Mouse (Mus musculus) gastrocnemius, adult 2 months (tissue): ENCODE data around the gene Apbb1. TPM values are rescaled to one million over a fixed set of nuclear protein-coding genes. Genes with fewer than 3 reads are reported as not detected.

ENCODE experiments used
- DNase-seq: peaks from one replicate; pipeline ENCODE4 v3.0.0; 2022
- H3K27ac ChIP-seq: fragments of 200-600 bp; 2 replicates; pipeline ENCODE4 v1.8.1; 2022; ENCODE audit warnings: mild to moderate bottlenecking
- H3K4me3 ChIP-seq: fragments of 200-600 bp; 2 replicates; pipeline ENCODE4 v1.8.1; 2022; ENCODE audit warnings: mild to moderate bottlenecking, moderate library complexity
- CTCF ChIP-seq: fragments of 200-600 bp; IDR thresholded peaks from 2 replicates; pipeline ENCODE4 v1.8.1; 2022; ENCODE audit warnings: antibody characterized with exemption, mild to moderate bottlenecking, moderate library complexity
- intact Hi-C: fragments of 180-260 bp; cut with DNase I; formaldehyde crosslinking; loops from one replicate; pipeline ENCODE4 v1.15.1; 2025
- total RNA-seq, 2 experiments: library from RNA; stranded (reverse); gene quantifications; 2 replicates each; pipeline ENCODE4 v1.2.3; 2021

The Apbb1 gene
- total RNA-seq, 2 experiments from 2014 or later = 7.1 to 7.2 TPM

- H3K27ac ChIP-seq = peak overlapping the region; percentile 31; the same call in 1 of the 2 replicates
- intact Hi-C loops = loop anchor here (1.0 kb wide), 1 partner anchor 69 kb away; no protein-coding TSS in a partner anchor
- peak; percentile 70 for TF ChIP-seq CTCF
- H3K4me3 ChIP-seq = no peak overlapping the region
- peak; percentile 71 for DNase-seq
Measured at GRCm38 (mm10) chr7:105602860-105603623, 21.6 kb upstream of the Apbb1 start.

DNA sequence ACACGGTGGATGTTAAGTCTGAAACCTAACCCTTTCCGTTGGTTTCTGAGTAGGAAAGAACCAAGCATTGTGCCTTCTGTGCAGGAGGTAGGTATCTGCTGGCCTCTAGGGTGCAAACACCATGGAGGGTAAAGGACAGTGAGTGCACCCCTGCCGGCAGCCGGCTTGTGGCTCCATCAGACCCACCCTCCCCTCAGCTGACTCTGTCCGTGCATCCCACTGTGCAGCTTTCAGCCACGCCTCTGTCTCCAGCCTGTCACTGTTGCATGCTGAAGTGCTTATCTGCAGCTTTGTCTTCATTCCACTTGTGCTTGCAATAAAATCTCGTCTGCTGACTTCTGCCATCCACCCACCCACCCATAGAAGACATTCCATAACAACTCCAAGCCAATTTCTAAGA lies 8.6 kb upstream of the Apbb1 start:
- TF ChIP-seq CTCF = no peak
- Histone ChIP-seq H3K4me3 (no peak overlapping the region), H3K27ac (no peak overlapping the region)
- no peak for DNase-seq
- intact Hi-C loops = no loop called here

GRCm38 (mm10) chr7:105588325-105588912 lies 7.0 kb upstream of the Apbb1 start:
- no peak for TF ChIP-seq CTCF
- intact Hi-C loops = no loop called here
- DNase-seq = no peak

GRCm38 (mm10) chr7:105581959-105582358 lies 506 bp upstream of the Apbb1 start:
- peak overlapping the region; percentile 92; the same call in 1 of the 2 replicates for H3K27ac ChIP-seq
- intact Hi-C loops = loop anchor here (2.0 to 5.0 kb wide), 2 partner anchors 27 to 55 kb away; partner anchors contain the start of gene Smpd1
- TF ChIP-seq CTCF = no peak
- no peak for DNase-seq
- peak overlapping the region; percentile 96 for H3K4me3 ChIP-seq

More at GRCm38 (mm10) chr7:105588325-105588912, 7.0 kb upstream of the Apbb1 start:
- Histone ChIP-seq H3K27ac (no peak overlapping the region), H3K4me3 (no peak overlapping the region)

DNA sequence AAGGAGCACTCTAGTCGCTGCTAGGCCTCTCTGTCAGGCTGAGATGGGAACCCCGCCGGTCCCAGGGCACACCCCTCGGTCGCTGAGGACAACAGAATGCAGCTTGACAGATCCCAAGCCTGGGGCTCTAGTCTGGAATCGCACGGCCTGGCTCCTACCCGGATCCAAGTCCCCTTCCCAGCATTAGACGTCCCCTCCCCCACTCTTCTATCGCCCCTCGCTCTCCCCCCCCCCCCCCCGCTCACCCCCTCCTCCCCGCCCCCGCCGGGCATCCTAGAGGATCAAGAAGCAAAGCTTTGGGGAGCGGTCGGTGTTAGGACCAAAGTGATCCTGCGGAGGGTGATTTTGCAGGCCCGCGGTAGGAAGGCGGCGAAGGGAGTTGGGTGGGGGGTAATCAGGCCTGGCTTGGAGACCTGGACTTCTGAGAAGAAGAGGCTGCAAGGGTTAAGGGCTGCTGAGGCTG lies 795 bp downstream of the Apbb1 start:
- TF ChIP-seq CTCF = no peak
- Histone ChIP-seq H3K27ac (peak overlapping the region; percentile 92), H3K4me3 (peak overlapping the region; percentile 96)
- intact Hi-C loops = loop anchor here (2.0 to 5.0 kb wide), 2 partner anchors 26 to 57 kb away; partner anchors contain the start of gene Smpd1
- peak; percentile 41 for DNase-seq

DNA sequence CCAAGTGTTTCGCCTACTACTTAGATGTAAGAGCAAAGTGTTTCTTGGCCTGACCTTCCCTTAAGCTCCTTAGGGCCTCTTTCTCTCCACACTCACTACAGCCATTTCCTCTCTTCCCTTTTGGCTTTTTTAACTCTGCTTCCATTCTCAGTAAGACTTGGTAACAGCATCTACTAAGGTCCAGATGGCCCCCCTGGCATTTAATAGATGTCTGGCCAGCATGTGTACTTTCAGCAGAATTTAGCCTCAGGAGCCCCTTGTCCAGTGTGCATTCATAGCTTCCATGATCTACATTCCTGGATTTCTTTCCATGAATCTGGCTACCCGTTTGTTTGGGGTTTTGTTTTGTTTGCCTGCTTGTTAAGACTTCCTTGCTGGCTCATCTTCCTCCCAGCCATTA lies 3.0 kb downstream of the Apbb1 start:
- Histone ChIP-seq H3K27ac (no peak overlapping the region), H3K4me3 (no peak overlapping the region)
- TF ChIP-seq CTCF = no peak
- DNase-seq = no peak
- intact Hi-C loops = no loop called here

DNA sequence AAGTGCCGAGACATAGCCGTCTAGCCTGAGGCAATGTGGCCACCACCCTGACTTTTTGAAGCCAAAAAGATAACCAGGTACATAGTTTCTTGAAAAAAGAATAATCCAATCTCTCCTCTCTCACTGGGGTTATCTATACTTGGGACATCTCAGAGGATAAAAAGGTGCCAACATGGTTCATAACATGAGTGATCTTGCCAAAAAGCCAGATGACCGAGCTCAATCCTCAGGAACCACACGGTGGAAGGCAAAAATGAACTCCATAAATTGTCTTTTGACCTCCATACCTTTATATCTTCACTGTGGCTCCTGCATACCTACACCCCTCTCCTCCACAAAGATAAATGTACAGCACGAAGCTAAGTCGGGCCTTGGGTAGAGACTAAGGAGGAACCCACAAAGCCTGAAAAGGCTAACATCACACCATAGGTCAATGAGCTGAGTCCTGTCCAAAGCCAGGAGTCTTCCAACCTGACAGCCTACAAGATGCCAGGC lies 4.0 kb downstream of the Apbb1 start:
- H3K27ac ChIP-seq = no peak overlapping the region
- DNase-seq = no peak
- intact Hi-C loops = no loop called here
- no peak overlapping the region for H3K4me3 ChIP-seq
- TF ChIP-seq CTCF = no peak

- no peak for TF ChIP-seq CTCF
- Histone ChIP-seq H3K4me3 (no peak overlapping the region), H3K27ac (no peak overlapping the region)
- intact Hi-C loops = no loop called here
- DNase-seq = no peak
Measured at GRCm38 (mm10) chr7:105576166-105576748, 5.2 kb downstream of the Apbb1 start.

DNA sequence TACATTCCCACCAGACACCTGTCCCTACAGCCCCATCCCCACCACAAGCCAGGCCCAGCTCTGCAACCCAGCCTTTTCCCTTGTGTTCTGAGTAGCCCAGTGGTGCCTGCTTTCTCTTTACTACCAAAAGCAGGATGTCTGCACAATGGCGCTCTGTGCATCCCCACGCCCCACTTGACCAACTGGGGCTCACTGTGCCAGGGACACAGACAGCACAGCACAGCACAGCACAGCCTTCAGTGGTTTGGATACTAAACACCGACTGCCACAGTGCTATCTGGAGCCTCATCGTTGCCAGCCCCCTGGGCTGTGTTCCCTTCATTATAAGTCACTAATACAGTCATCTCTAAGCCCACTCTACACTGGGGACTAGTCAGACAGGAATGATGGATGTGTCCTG lies 6.9 kb downstream of the Apbb1 start:
- no peak for DNase-seq
- TF ChIP-seq CTCF = no peak
- no peak overlapping the region for H3K4me3 ChIP-seq
- intact Hi-C loops = no loop called here
- no peak overlapping the region for H3K27ac ChIP-seq

- TF ChIP-seq CTCF = no peak
- DNase-seq = no peak
- intact Hi-C loops = no loop called here
- no peak overlapping the region for H3K27ac ChIP-seq
- no peak overlapping the region for H3K4me3 ChIP-seq
Measured at GRCm38 (mm10) chr7:105572949-105573348, 8.5 kb downstream of the Apbb1 start.

DNA sequence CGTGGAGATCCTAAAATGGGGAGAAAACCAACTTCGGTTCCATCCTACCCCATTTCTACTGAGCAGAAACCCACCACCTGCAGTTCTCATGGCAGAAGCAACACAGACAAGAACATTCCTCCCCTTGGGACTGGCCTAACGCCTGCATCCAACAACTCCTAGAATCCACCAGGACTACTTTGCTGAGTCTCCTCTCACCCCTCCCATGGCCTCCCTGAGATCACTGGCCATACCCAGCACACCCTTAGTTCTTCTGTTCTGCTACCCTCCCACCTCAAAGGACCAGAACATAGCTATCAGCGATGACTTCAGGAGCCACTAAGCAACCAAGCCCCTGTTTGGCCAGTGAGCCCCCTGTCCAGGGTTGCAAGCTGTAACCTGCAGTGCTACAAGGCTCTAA lies 10.7 kb downstream of the Apbb1 start:
- no peak for TF ChIP-seq CTCF
- Histone ChIP-seq H3K27ac (no peak overlapping the region), H3K4me3 (no peak overlapping the region)
- DNase-seq = no peak
- intact Hi-C loops = no loop called here

DNA sequence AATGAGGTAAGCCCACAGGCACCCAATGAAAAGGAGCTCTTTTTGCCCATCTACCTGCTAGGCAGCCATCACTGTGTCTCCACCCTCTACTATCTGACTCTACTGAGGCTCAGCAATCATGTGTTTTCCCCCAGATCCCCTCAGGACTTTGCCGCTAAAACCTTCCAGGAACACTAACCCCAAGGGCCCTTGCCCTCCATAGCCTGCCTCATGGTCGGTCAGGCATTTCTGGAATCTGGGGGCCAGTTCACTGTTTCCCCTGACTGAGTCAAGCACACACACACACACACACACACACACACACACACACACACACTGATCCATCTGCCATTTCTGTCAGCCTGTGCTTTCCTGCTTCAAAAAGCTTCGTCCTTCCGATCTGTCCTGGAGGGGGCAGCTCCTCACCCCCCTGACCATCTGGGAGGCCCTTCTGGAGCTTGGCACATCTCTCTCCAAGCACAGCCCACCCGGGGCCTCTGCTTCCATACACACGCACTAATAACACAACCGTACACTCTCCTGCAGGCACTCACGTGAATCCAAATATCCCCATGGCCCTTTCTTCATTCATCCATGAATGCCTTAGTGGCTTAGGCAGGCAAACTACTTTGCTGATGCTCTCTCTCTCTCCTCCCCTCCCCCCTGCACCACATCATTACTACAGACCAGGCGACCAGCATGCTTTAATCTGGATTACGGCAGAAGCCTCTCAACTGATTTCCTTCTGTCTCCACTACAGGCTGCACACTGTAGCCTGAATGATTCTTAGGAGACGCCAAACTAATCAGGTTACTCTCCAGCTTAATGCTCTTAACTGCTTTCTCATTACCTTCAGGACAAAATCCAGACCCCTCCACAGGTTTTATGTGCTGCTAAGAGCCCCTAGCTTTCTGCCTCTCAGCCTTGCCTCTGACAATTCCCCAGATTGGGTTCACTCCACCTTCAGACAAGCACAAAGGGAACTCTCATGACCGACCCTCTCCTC lies 11.6 kb downstream of the Apbb1 start:
- intact Hi-C loops = no loop called here
- no peak for DNase-seq
- Histone ChIP-seq H3K27ac (no peak overlapping the region), H3K4me3 (no peak overlapping the region)
- no peak for TF ChIP-seq CTCF
